Mouse (Mus musculus) ES-Bruce4 (cell line): Measurements from ENCODE around the gene Polr3h. TPM values are rescaled to one million over a fixed set of nuclear protein-coding genes. Genes with fewer than 3 reads are reported as not detected.

Source experiments
- H3K27ac ChIP-seq: 2 replicates; pipeline ENCODE4 v1.5.1; 2012; ENCODE audit warnings: low read length, inconsistent platforms; ENCODE audit not compliant: insufficient read depth
- H3K27me3 ChIP-seq: 2 replicates; pipeline ENCODE4 v1.6.1; 2012; ENCODE audit warnings: mild to moderate bottlenecking, low read length, inconsistent platforms; ENCODE audit not compliant: control insufficient read depth, poor library complexity, insufficient read depth, severe bottlenecking
- H3K36me3 ChIP-seq: 2 replicates; pipeline ENCODE4 v1.6.1; 2012; ENCODE audit warnings: inconsistent platforms, mild to moderate bottlenecking, low read length, moderate library complexity; ENCODE audit not compliant: control insufficient read depth, poor library complexity, insufficient read depth, severe bottlenecking
- H3K4me1 ChIP-seq: one replicate; pipeline ENCODE4 v1.8.1; 2011; ENCODE audit warnings: low read length; ENCODE audit not compliant: control insufficient read depth, insufficient read depth
- H3K4me3 ChIP-seq: 2 replicates; pipeline ENCODE4 v1.5.1; 2011; ENCODE audit warnings: low read depth, mild to moderate bottlenecking, low read length
- H3K9ac ChIP-seq: 2 replicates; pipeline ENCODE4 v1.6.1; 2012; ENCODE audit warnings: low read depth, mild to moderate bottlenecking, inconsistent platforms; ENCODE audit not compliant: poor library complexity, severe bottlenecking
- H3K9me3 ChIP-seq: replicated peaks from 2 replicates; pipeline ENCODE4 v1.6.1; 2012; ENCODE audit warnings: mild to moderate bottlenecking, low read length, inconsistent platforms; ENCODE audit not compliant: control insufficient read depth, poor library complexity, insufficient read depth, severe bottlenecking
- CTCF ChIP-seq: IDR thresholded peaks from one replicate; pipeline ENCODE4 v1.8.1; 2011; ENCODE audit warnings: low read depth, low read length
- EP300 ChIP-seq: IDR thresholded peaks from 2 replicates; pipeline ENCODE4 v1.6.1; 2011; ENCODE audit warnings: low read depth, low read length; ENCODE audit not compliant: insufficient read depth
- POLR2A ChIP-seq: IDR thresholded peaks from one replicate; pipeline ENCODE4 v1.8.1; 2011; ENCODE audit warnings: low read length; ENCODE audit not compliant: insufficient read depth
- polyA plus RNA-seq: library from polyadenylated mRNA; stranded (reverse); fragments of >200 nt; gene quantifications from 2 replicates; pipeline ENCODE4 v1.2.4, GENCODE M21; 2011; ENCODE audit warnings: low read depth; ENCODE audit not compliant: missing spikeins, insufficient read depth, insufficient read length

Gene Polr3h
- polyA plus RNA-seq, 1 experiment = 25.5 TPM

- Histone ChIP-seq H3K27me3 (no peaks in the 10 kb centered on the region), H3K27ac (peak overlapping the region; percentile 99), H3K36me3 (no peaks in the 10 kb centered on the region), H3K9me3 (peaks cover 5% of the 10 kb centered on the region; the same call in 1 of the 2 replicates), H3K4me3 (peak overlapping the region; percentile 39), H3K9ac (peak overlapping the region; percentile 42), H3K4me1 (peaks cover 7% of the 10 kb centered on the region)
- TF ChIP-seq EP300 (peak; percentile 62), CTCF (no peak)
These were observed 40.2 kb upstream of the Polr3h start for GRCm38 (mm10) chr15:81966062-81966829.

DNA sequence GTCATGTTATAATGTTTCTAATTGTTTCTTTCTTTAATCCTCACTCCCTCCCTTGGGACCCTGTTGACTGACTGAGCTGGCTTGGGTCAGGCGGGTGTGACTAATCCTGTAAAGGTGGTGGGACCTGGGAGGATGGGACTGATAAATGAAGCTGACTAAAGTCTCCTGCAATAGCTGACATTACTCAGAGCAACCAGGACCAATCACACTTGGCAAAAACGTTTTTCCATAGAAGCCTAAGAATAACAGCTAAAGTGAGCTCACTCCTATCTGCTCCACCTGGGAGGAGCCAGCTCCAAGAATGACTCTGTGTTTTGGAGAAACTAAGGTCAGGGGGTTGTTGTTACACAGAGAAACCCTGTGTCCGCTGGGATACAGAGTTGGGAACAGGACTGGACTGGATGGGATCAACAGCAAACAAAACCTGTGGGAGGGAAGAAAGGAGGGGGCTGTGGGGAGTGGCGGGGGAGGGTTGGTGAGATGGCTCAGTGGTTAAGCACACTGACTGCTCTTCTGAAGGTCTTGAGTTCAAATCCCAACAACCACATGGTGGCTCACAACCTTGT lies 39.0 kb upstream of the Polr3h start:
- H3K27ac ChIP-seq = peak overlapping the region; percentile 93
- peak; percentile 46; the same call in 1 of the 2 replicates for TF ChIP-seq EP300
- no peak for TF ChIP-seq CTCF
- no peak for TF ChIP-seq POLR2A
- H3K4me1 ChIP-seq = peaks cover 7% of the 10 kb centered on the region
- no peak overlapping the region for H3K4me3 ChIP-seq
- 0 out of 2 replicates have a peak overlapping the region, but pooled peaks have one; percentile 11 for H3K9ac ChIP-seq
- H3K9me3 ChIP-seq = peaks cover under 1% of the 10 kb centered on the region; the same call in 1 of the 2 replicates
- no peaks in the 10 kb centered on the region for H3K36me3 ChIP-seq
- no peaks in the 10 kb centered on the region for H3K27me3 ChIP-seq

DNA sequence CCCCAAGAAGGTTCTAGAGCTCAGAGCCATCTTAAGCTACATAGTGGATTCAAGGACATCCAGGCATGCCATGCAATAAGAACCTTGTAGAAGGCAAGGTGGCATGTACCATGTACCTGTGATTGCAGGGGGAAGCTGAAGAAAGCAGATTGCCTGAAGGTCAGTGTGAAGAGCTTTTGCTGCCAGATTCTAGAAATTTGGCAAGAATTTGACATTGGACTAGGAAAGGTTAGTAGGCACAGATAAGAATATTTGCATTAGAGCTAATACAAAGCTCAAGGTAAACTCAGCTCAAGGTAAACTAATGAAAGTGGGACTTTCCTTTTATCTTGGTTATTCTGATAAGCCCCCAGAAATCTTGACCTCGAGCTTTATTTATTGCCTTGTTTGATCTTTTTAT lies 38.2 kb upstream of the Polr3h start:
- Histone ChIP-seq H3K27ac (no peak overlapping the region; the same call in 1 of the 2 replicates), H3K9ac (no peak overlapping the region), H3K4me3 (no peak overlapping the region), H3K4me1 (peaks cover 7% of the 10 kb centered on the region), H3K36me3 (peaks cover 1% of the 10 kb centered on the region), H3K9me3 (no peaks in the 10 kb centered on the region), H3K27me3 (no peaks in the 10 kb centered on the region)
- TF ChIP-seq EP300 = no peak
- TF ChIP-seq POLR2A = no peak
- TF ChIP-seq CTCF = no peak

DNA sequence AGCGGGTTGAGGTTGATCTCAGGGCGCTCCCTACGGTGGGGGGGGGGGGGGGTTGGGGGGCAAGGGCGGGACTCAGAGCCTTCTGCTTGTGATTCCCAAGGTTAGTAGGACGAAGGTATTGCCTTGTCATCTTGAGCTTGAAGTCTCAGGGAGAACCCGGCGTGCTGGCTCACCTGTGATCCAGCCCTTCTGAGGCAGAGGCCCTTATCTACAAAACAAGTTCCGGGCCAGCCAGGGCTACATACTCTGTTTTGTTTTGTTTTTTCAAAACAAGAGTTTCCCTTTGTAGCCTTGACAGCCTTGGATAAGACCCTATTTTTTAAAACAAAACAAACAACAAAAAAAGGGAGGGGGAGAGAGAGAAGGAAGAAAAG lies 35.0 kb upstream of the Polr3h start:
- H3K9ac ChIP-seq = peak overlapping the region; percentile 14
- H3K36me3 ChIP-seq = peaks cover 33% of the 10 kb centered on the region
- peak overlapping the region; percentile 50; the same call in 1 of the 2 replicates for H3K4me3 ChIP-seq
- peaks cover 4% of the 10 kb centered on the region for H3K4me1 ChIP-seq
- TF ChIP-seq POLR2A = peak; percentile 15
- no peak for TF ChIP-seq CTCF
- 0 out of 2 replicates have a peak, but pooled peaks have one; percentile 23 for TF ChIP-seq EP300
- H3K27me3 ChIP-seq = no peaks in the 10 kb centered on the region
- no peaks in the 10 kb centered on the region for H3K9me3 ChIP-seq
- H3K27ac ChIP-seq = peak overlapping the region; percentile 75

- H3K4me1 ChIP-seq = peaks cover 3% of the 10 kb centered on the region
- TF ChIP-seq POLR2A = no peak
- TF ChIP-seq EP300 = 0 out of 2 replicates have a peak, but pooled peaks have one; percentile 5
- TF ChIP-seq CTCF = peak; percentile 70
- peak within 1 kb of the TSS; percentile 94 for H3K9ac ChIP-seq
- peaks cover 39% of the 10 kb centered on the region for H3K36me3 ChIP-seq
- H3K27me3 ChIP-seq = no peaks in the 10 kb centered on the region
- H3K4me3 ChIP-seq = peak within 1 kb of the TSS; percentile 98
- H3K27ac ChIP-seq = peak within 1 kb of the TSS; percentile 75
- H3K9me3 ChIP-seq = no peaks in the 10 kb centered on the region
These were observed 34.4 kb upstream of the Polr3h start, which contains the start of gene Pmm1 for GRCm38 (mm10) chr15:81960171-81961077. Gene Pmm1, minus strand, starts transcription at chr15:81960930.
